Mouse (Mus musculus): ENCODE measurements around the gene Dcakd. TPM values are rescaled to one million over a fixed set of nuclear protein-coding genes. Genes with fewer than 3 reads are reported as not detected.

The Dcakd gene
- polyA plus RNA-seq (2014; fragmentation: Illumina TruSeq; extraction: RNeasy Lipid Tissue Mini Kit (QIAGEN cat#74804); ENCODE audit: insufficient read depth, low read depth, low replicate concordance): 19.7 TPM

DNA sequence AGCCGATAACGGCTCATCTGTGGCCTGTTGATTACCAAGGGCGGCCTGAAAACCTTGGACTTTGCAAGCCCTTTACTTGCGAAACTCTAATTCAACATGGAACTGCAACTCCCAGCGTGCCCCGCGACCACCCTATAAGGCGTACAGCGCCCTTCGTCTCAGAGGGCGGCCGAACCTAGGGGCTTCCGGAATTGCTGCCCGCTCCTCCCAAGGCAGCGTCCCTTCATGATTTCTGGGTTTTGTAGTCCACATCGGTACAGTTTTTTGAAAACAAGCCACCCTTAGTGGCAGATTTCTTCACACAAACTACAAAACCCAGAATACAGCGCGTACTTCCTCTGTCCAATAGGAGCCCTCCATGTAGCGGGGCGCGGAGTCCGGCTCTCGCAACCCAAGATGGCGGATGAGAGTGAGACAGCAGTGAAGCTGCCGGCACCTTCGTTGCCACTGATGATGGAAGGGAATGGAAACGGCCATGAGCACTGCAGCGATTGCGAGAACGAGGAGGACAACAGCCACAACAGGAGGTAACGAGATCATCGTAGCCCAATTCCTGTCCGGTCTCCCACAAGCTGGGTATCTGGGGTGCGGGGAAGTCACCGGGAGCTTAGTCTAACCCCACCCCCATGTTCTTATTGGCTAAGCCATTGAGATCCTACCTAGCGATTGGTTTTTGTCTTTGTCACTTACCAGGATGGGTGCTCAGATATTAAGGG is at the start of gene Dcakd, which contains the start of gene Nmt1:
Gene Dcakd, minus strand, starts transcription at position 158 of the 716 bp plus-strand sequence.
Gene Nmt1, plus strand, starts transcription at position 15 of the 716 bp plus-strand sequence.

DNA sequence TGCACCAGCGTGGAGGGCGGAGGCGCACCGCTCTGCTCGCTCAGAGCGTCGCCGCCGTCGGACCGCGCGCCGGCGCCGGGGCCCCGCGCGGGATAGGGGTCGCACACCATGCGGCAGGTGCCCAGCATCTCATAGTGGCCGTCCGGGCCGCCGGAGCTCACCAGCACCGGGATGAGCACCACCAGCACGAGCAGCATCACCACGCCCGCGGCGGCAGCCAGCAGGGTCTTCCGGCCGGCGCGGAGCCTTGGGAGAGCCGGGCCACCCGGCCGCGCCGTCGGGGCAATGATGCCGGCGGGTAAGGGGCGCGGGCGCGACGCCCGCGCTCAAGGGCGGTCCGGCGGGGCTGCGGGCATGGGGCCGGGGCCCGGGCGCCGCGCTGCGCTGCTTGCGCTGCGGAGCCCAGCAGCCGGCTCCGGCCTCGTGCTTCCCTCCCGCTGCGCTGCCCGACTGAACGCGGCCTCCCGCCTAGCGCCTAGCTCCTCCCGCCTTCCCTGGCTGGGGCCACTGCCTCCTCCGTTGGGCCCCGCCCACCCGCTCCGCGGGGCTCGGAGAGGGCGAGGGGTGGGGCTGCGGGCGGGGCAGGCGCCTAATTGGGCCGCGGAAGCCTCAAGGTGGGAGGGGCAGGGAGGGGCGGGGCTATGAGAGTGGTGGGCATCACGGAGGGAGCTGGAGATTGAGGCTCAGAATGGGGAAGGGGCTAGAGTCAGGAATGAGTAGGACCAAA is 81.7 kb downstream of the Dcakd start, which contains the start of gene C1ql1:
Gene C1ql1, minus strand, starts transcription at position 424 of the 727 bp plus-strand sequence.

Other genes with a start within 250 kb of the Dcakd start
- gene Gjc1, start 208.6 kb downstream of the Dcakd start, polyA plus RNA-seq (2014; fragmentation: Illumina TruSeq; extraction: RNeasy Lipid Tissue Mini Kit (QIAGEN cat#74804); ENCODE audit: insufficient read depth, low read depth, low replicate concordance): 14.6 TPM
- gene Higd1b, start 192.5 kb downstream of the Dcakd start, polyA plus RNA-seq (2014; fragmentation: Illumina TruSeq; extraction: RNeasy Lipid Tissue Mini Kit (QIAGEN cat#74804); ENCODE audit: insufficient read depth, low read depth, low replicate concordance): 81.5 TPM
- 33.4 TPM for gene Eftud2, start 147.3 kb downstream of the Dcakd start, polyA plus RNA-seq (2014; fragmentation: Illumina TruSeq; extraction: RNeasy Lipid Tissue Mini Kit (QIAGEN cat#74804); ENCODE audit: insufficient read depth, low read depth, low replicate concordance)
- gene Ccdc103, start 147.1 kb downstream of the Dcakd start, polyA plus RNA-seq (2014; fragmentation: Illumina TruSeq; extraction: RNeasy Lipid Tissue Mini Kit (QIAGEN cat#74804); ENCODE audit: insufficient read depth, low read depth, low replicate concordance): 2.9 TPM
- gene Fam187a, start 143.2 kb downstream of the Dcakd start, polyA plus RNA-seq (2014; fragmentation: Illumina TruSeq; extraction: RNeasy Lipid Tissue Mini Kit (QIAGEN cat#74804); ENCODE audit: insufficient read depth, low read depth, low replicate concordance): not detected
- gene Gfap, start 127.4 kb downstream of the Dcakd start, polyA plus RNA-seq (2014; fragmentation: Illumina TruSeq; extraction: RNeasy Lipid Tissue Mini Kit (QIAGEN cat#74804); ENCODE audit: insufficient read depth, low read depth, low replicate concordance): 0.09 TPM
- not detected for gene Kif18b, start 103.2 kb downstream of the Dcakd start, polyA plus RNA-seq (2014; fragmentation: Illumina TruSeq; extraction: RNeasy Lipid Tissue Mini Kit (QIAGEN cat#74804); ENCODE audit: insufficient read depth, low read depth, low replicate concordance)
- 0.15 TPM for gene C1ql1, start 81.6 kb downstream of the Dcakd start, polyA plus RNA-seq (2014; fragmentation: Illumina TruSeq; extraction: RNeasy Lipid Tissue Mini Kit (QIAGEN cat#74804); ENCODE audit: insufficient read depth, low read depth, low replicate concordance)
- 28.8 TPM for gene Nmt1, start 143 bp downstream of the Dcakd start, polyA plus RNA-seq (2014; fragmentation: Illumina TruSeq; extraction: RNeasy Lipid Tissue Mini Kit (QIAGEN cat#74804); ENCODE audit: insufficient read depth, low read depth, low replicate concordance)
- gene Plcd3, start 73.3 kb upstream of the Dcakd start, polyA plus RNA-seq (2014; fragmentation: Illumina TruSeq; extraction: RNeasy Lipid Tissue Mini Kit (QIAGEN cat#74804); ENCODE audit: insufficient read depth, low read depth, low replicate concordance): 4.0 TPM
- gene Acbd4, start 73.3 kb upstream of the Dcakd start, polyA plus RNA-seq (2014; fragmentation: Illumina TruSeq; extraction: RNeasy Lipid Tissue Mini Kit (QIAGEN cat#74804); ENCODE audit: insufficient read depth, low read depth, low replicate concordance): 35.5 TPM
- 25.9 TPM for gene Hexim1, start 87.9 kb upstream of the Dcakd start, polyA plus RNA-seq (2014; fragmentation: Illumina TruSeq; extraction: RNeasy Lipid Tissue Mini Kit (QIAGEN cat#74804); ENCODE audit: insufficient read depth, low read depth, low replicate concordance)
- gene Hexim2, start 104.1 kb upstream of the Dcakd start, polyA plus RNA-seq (2014; fragmentation: Illumina TruSeq; extraction: RNeasy Lipid Tissue Mini Kit (QIAGEN cat#74804); ENCODE audit: insufficient read depth, low read depth, low replicate concordance): 1.9 TPM
- 16.7 TPM for gene Fmnl1, start 142.8 kb upstream of the Dcakd start, polyA plus RNA-seq (2014; fragmentation: Illumina TruSeq; extraction: RNeasy Lipid Tissue Mini Kit (QIAGEN cat#74804); ENCODE audit: insufficient read depth, low read depth, low replicate concordance)
- not detected for gene 1700023F06Rik, start 180.2 kb upstream of the Dcakd start, polyA plus RNA-seq (2014; fragmentation: Illumina TruSeq; extraction: RNeasy Lipid Tissue Mini Kit (QIAGEN cat#74804); ENCODE audit: insufficient read depth, low read depth, low replicate concordance)
- not detected for gene Spata32, start 190.1 kb upstream of the Dcakd start, polyA plus RNA-seq (2014; fragmentation: Illumina TruSeq; extraction: RNeasy Lipid Tissue Mini Kit (QIAGEN cat#74804); ENCODE audit: insufficient read depth, low read depth, low replicate concordance)
- gene Map3k14, start 239.1 kb upstream of the Dcakd start, polyA plus RNA-seq (2014; fragmentation: Illumina TruSeq; extraction: RNeasy Lipid Tissue Mini Kit (QIAGEN cat#74804); ENCODE audit: insufficient read depth, low read depth, low replicate concordance): 4.7 TPM